Mouse (Mus musculus): ENCODE measurements around the gene Lif.

The Lif gene

GRCm38 (mm10) chr11:4262847-4263246 lies 5.5 kb downstream of the Lif start:
- no peak for DNase-seq (ENCODE audit: low spot score)

- no peak for DNase-seq (ENCODE audit: low spot score)
These were observed 5.9 kb downstream of the Lif start for GRCm38 (mm10) chr11:4263296-4263695.

GRCm38 (mm10) chr11:4264066-4264465 lies 6.7 kb downstream of the Lif start:
- DNase-seq (ENCODE audit: low spot score): peak; percentile 33

GRCm38 (mm10) chr11:4266271-4267201 lies 9.2 kb downstream of the Lif start:
- DNase-seq (ENCODE audit: low spot score): peak; percentile 52

GRCm38 (mm10) chr11:4267202-4267578 lies 9.8 kb downstream of the Lif start:
- no peak for DNase-seq (ENCODE audit: low spot score)

GRCm38 (mm10) chr11:4268500-4268899 lies 11.1 kb downstream of the Lif start:
- no peak for DNase-seq (ENCODE audit: low spot score)

GRCm38 (mm10) chr11:4270744-4271459 lies 13.5 kb downstream of the Lif start:
- no peak for DNase-seq (ENCODE audit: low spot score)

- DNase-seq (ENCODE audit: low spot score): no peak
These were observed 14.2 kb downstream of the Lif start for GRCm38 (mm10) chr11:4271544-4271943.

GRCm38 (mm10) chr11:4276411-4276861 lies 19.1 kb downstream of the Lif start:
- DNase-seq (ENCODE audit: low spot score): peak; percentile 58

GRCm38 (mm10) chr11:4279909-4280308 lies 22.6 kb downstream of the Lif start:
- no peak for DNase-seq (ENCODE audit: low spot score)

GRCm38 (mm10) chr11:4281852-4282251 lies 24.5 kb downstream of the Lif start:
- DNase-seq (ENCODE audit: low spot score): no peak

GRCm38 (mm10) chr11:4283627-4284026 lies 26.3 kb downstream of the Lif start:
- no peak for DNase-seq (ENCODE audit: low spot score)

- no peak for DNase-seq (ENCODE audit: low spot score)
These were observed 31.9 kb downstream of the Lif start for GRCm38 (mm10) chr11:4289280-4289679.

GRCm38 (mm10) chr11:4291639-4292038 lies 34.3 kb downstream of the Lif start:
- no peak for DNase-seq (ENCODE audit: low spot score)

GRCm38 (mm10) chr11:4292224-4292887 lies 35.0 kb downstream of the Lif start:
- no peak for DNase-seq (ENCODE audit: low spot score)

- no peak for DNase-seq (ENCODE audit: low spot score)
These were observed 35.5 kb downstream of the Lif start for GRCm38 (mm10) chr11:4292888-4293247.

- DNase-seq (ENCODE audit: low spot score): no peak
These were observed 36.1 kb downstream of the Lif start for GRCm38 (mm10) chr11:4293481-4293880.

- no peak for DNase-seq (ENCODE audit: low spot score)
These were observed 36.7 kb downstream of the Lif start for GRCm38 (mm10) chr11:4294047-4294446.

- DNase-seq (ENCODE audit: low spot score): no peak
These were observed 37.4 kb downstream of the Lif start for GRCm38 (mm10) chr11:4294495-4295351.

- DNase-seq (ENCODE audit: low spot score): no peak
These were observed 39.4 kb downstream of the Lif start for GRCm38 (mm10) chr11:4296610-4297275.

GRCm38 (mm10) chr11:4297753-4298152 lies 40.4 kb downstream of the Lif start:
- DNase-seq (ENCODE audit: low spot score): no peak

All from lung, postnatal 25 days (tissue).